Mouse (Mus musculus) frontal cortex, adult (tissue): ENCODE results near the gene Asic1.
"Not testable (repeated sequence)": the region's sequence is repeated elsewhere in the genome, so short reads cannot be mapped to it uniquely, and the experiment has no call there.

Source experiments
- ATAC-seq: cut with Nextera tagmentation; 2 replicates; pipeline ENCODE4 v1.9.2; 2017; ENCODE audit warnings: mild to moderate bottlenecking, moderate library complexity, mixed read lengths; ENCODE audit not compliant: low TSS enrichment

The Asic1 gene

DNA sequence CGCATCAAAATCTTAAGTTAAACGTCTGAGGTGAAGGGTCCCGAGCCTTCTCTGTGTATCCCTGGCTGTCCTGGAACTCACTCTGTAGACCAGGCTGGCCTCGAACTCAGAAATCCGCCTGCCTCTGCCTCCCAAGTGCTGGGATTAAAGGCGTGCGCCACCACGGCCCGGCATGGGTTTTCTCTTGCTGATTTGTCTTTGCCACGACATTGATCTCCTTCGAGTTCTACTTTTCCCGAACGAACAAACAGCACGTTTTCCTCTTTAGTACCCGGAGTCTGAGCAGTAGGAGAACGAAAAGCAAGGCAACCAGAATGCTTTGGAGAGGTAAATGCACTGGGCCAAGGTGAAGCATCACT, 31.5 kb downstream of the Asic1 start:
- ATAC-seq: not testable (repeated sequence)

DNA sequence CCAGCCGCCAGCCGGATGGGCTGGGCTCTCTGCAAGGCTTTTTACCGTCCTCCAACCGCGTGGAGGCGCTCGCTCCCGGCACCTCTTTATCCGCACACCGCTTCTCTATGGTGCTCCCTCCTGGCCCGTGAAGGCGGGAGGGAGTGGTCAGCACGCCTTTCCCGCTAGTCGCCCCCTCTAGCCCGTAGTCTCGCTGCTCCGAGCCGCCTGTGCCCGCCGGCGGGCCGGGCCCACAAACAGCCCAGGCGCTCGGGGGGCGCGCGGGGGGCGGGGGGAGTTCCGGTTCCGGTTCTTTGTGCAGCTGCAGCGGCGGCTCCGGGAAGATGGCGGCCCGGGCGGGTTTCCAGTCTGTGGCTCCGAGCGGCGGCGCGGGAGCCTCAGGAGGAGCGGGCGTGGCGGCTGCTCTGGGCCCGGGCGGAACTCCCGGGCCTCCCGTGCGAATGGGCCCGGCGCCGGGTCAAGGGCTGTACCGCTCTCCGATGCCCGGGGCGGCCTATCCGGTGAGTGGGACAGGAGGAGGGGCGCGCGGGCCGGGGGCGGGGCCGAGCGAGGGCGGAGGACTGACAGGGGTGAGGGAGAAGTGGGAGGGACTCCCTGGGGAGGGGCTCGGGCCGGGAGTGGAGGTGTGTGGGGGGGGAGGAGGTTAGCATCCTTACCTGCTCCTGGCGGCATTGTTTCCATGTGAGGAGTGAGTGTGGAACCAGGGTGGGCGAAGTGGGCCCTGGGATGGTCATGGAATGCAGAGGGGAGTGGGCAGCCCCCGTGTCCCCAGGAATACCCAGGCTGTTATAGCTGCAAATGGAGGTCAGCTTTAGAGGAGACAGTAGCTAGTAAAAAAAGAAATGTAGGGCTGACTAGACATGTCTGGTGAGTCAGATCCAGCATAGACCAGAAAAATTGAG, 32.1 kb downstream of the Asic1 start, which contains the start of gene Smarcd1:
TSS of gene Smarcd1 (plus strand) at position 131 of the 902 bp plus-strand sequence.
- peak; percentile 45 for ATAC-seq

DNA sequence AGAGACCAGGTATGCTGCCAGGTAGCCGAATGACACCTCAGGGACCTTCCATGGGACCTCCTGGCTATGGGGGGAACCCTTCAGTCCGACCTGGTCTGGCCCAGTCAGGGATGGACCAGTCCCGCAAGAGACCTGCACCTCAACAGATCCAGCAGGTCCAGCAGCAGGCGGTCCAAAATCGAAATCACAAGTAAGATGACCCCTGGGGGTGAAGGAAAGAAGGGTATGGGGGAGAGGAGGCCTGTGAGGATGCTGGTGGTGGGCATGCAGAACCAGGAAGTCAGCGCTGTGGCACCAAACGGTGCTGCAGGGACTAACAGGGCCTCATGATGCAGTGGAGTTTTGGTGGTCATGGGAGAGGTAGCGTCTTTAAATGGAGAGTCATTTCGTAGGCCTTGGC, 32.9 kb downstream of the Asic1 start:
- no peak for ATAC-seq

DNA sequence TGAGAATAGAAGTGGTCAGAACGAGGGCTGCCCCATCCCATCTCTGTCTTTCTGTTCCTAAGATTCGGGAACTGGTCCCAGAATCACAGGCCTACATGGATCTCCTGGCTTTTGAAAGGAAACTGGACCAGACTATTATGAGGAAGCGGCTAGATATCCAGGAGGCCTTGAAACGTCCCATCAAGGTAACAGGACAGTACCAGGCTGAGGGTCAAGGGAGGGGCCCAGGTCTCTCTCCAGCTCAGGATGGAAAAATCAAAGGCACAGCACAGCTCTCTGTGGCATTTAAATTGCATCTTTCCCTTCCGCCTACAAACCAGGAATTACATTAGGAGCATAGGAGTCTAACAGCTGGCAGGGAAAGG, 33.5 kb downstream of the Asic1 start:
- peak; percentile 4; the same call in 1 of the 2 replicates for ATAC-seq

DNA sequence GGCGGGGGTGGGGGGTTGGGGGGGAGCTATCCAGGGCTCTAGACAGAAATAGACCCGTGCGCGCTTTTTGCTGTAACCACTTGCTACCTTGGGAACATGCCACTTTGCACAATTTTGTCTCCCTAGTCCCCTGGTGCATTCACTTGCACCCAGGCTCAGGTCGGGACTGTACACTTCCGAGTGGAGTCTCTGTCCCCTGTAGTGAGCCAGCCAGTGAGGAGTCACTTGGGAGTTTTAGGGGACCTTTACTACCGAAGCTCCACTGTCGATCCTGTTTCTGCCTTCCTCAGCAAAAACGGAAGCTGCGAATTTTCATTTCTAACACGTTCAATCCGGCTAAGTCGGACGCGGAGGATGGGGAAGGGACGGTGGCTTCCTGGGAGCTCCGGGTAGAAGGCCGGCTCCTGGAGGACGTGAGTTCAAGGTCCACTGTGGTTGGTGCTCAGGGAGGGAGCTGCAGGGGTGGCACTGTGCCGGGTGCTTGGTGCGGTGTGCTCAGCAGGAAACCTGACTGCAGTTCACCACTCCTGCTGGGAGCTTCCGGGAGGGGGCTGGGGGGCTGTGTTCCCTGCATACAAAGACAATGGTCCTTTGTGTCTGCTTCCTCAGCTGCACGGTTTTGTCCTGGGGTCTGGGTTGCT, 34.0 kb downstream of the Asic1 start:
- ATAC-seq: peak; percentile 11; the same call in 1 of the 2 replicates

DNA sequence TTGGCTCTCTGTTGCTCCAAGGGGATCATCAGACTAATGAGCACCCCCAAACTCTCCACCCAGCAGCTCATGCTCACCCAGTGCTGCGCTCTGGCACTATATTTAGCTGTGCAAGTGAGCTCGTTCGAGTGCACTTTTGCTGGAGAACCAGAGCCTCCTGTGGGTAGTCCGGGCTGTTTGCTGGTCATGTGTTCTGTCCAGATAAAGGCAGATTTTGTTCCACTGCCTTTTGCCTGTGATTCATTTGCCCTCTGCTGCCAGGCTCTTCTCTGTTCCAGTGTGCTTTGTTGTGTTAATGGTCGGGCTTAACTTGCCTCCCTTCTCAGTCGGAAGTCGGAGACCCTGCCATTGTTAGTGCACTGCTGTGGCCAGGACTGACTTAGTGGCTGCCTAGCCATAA, 34.7 kb downstream of the Asic1 start:
- peak; percentile 24; the same call in 1 of the 2 replicates for ATAC-seq

DNA sequence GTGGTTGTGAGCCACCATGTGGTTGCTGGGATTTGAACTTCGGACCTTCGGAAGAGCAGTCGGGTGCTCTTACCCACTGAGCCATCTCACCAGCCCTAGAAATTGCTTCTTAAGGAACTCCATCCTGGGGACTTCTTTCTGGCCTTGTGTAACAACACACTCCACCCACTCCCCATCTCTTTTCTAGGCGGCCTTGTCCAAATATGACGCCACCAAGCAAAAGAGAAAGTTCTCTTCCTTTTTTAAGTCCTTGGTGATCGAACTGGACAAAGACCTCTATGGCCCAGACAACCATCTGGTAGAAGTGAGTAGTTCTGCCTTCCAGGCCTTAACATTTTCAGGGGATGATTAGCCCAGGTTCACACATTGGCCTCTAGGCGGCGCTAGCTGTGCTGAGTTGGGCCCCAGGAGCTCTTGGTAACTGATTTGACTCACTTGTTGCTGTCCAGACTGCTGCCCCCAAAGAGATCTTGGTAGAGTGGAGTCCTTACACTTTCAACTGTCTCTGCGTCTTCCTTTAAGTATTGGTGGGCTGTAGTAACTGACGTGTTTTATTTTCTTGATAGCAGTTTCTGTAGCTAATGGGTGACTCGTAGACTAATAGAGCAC, 35.4 kb downstream of the Asic1 start, which contains the start of gene Gm17349:
TSS of gene Gm17349 (minus strand) at position 51 of the 609 bp plus-strand sequence.
- no peak for ATAC-seq

DNA sequence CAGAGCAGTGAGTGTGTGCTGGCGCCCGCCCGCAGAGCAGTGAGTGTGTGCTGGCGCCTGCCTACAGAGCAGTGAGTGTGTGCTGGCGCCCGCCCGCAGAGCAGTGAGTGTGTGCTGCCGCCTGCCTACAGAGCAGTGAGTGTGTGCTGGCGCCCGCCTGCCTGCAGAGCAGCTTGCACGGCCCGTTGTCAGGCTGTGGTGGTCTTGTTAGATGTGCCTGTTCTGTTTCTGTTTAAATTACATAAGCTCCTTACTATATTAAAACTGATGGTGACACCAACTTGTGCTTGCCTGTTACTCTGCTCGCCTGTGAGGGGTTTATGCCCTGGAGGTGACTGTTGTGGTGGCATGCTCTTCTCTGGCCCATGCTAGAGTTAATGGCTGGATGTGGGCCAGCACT, 38.0 kb downstream of the Asic1 start:
- no peak for ATAC-seq

DNA sequence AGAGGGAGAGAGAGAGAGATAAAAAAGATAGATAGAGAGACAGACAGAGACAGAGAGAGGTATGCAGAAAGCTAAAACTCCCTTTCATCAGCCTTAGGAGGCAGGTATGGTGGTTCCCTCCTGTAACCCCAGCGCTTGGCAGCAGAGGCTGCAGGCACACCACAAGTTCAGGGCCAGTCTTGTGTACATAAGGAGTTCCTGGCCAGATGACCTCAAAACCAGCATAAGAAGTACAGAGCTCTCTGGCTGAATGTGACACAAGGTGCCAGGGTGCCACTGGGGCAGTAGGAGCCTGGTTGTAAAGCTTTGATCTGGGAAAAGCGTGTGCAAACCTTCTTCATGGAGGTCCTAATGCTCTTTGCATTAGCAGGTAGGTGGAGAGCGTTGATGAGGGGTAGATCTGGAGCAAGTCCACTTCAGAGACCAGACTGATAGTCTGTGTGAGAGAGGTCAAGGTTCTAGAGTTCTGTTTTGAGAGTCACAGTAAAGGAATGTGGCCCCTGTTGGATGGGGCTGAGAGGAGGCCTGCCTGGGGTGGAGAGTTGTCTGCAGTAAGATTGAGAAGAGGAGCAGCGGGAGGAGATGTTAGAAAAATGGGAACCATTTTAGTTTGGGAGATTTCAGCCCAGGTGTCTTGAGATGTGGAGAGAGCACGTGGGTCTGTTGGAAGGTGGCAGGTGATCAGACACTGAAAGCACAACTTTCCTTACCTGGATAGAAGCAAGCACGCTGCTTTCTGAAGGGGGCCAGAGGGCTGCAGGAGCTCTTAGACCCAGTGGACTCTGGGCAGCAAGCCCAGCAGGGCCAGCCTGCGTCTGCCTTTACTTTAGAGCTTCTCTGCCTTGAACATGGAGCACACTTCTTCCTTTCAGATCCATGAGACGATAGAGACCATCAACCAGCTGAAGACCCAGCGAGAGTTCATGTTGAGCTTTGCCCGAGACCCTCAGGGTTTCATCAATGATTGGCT, 40.3 kb downstream of the Asic1 start:
- no peak for ATAC-seq

DNA sequence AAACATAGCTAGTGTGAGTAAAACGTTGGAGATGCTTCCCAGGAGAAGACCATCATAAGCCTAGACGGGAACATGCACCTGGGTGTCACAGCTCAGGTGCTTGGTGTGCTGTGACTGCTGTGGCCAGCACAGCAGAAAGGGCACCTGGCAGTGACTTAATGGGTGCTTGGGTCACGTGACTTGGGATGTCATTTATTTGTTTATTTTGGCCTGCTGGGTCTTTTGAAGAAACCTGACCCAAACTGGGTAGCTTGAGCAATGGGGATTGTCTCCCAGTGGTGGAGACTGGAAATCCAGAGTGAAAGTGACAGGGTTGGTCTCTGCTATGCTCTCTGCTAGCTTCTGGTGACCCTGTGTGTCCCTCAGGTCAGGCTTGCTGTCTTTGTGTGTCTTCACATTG, 41.3 kb downstream of the Asic1 start:
- no peak for ATAC-seq

DNA sequence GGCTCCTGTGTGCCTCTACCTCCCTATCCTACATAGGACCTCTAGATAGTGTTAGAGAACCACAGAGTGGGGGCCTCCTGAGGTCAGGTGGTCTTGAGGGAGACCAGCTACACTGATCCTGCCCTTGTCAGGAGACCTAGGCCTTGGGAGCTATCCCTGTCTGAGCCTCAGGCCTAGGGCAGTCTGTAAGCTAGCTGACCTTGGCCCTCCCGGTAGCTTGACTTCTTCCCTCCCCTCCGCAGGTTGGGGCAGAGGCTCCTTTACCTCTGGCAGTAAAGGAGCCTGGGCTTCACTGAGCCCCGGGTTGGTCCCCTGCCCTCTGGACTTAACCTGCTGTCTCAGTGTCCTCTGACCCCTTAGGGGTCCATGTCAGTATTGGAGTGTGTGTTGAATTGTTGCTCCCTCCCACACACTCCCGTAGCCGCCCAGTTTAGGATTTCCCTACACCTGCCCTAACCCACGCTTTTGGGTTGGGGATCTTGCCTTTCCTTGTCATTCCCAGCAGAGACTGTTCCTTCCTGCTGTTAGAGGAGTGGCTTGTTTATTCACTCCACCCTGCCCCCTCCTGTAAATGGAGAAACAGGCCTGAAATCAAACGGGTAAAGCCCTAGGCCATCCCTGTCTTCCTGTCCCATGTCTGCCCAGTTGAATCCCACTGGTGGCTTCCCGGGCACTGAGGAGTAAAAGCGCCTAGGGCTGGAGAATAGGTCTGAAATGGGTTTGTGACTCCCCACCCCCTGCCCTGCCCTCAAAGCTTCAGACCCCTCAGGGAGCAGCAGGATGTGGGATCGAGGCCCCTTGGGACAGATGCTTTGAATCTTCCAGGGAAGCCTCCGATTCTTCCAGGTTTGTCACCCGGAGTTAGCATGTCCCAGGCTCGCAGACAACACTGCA, 42.7 kb downstream of the Asic1 start:
- no peak for ATAC-seq

DNA sequence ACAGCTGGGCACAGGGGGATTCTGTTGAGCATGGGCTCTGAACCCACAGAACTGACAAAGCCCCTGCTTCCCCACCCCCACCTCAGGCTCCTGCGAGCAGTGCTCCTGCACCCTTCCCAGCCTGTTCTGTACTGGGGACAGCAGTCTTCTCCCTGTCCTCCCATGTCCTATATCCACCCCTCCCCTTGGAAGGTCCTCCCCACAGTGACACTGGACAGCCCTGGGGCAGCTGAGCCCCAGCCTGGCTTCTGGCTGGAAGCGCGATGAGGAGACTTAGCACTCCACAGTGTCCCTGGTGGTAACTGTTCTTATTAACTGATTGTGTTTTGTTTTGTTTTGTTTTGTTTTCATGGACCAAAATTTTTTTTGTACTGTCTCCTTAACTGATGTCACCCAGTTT, 43.4 kb downstream of the Asic1 start:
- no peak for ATAC-seq

DNA sequence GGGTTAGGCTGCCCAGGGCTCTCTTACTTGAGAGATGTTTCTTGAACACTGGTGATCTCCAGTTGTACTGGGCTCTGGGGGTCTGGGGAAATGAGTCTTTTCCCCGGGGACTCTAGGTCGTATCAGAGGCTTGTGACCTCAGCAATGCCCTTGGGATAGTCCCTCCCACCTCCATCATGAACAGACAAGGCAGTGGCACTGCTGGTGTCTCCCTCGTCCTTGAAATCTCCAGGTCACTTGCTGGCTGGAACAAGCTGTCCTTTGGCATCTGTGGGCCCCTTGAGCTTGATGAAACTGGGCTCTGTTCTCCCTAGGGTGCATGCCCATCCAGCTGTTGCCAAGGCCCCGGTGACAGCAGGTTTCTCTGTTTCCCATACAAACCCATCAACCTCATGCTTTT, 44.0 kb downstream of the Asic1 start:
- no peak for ATAC-seq

DNA sequence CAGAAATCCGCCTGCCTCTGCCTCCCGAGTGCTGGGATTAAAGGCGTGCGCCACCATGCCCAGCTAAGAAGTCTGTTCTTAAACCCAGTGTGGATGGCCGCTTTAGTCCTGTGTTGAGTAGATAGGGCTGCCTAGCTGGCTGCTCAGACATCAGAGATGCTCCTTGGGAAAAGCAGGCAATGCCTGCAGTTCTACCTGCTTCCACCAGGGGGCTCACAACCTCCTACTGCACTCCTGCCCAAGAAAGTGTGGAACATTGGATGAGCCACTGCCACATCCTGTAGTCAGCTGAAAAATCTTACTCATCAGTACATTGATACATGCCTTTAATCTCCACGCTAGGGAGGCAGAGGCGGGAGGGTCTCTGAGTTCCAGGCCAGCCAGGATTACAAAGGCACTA, 44.7 kb downstream of the Asic1 start:
- peak; percentile 48 for ATAC-seq

DNA sequence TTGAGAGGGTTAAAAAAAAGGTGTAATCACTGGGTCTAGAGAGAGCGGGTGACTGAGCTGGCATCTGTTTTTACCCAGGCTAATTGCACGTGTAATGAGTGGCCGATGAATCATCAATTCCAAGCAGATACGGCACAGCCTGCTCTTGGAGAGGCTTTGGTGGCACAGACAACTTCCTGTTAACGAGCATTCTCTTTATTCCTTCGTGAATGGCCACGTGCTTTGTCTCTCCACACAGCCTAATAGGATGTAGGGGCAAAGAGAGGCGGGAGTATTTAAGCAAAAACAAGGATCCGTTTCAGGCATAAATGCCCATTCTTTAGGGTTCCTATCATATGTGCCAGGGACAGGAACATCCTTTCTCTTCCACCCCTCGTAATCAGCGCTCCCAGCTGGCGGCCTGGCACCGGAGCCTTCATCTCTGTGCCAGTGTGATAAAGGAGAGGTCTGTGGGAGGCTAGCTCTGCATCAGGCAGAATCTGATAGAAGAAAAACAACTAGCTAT, 45.2 kb downstream of the Asic1 start:
- ATAC-seq: peak; percentile 35; the same call in 1 of the 2 replicates

DNA sequence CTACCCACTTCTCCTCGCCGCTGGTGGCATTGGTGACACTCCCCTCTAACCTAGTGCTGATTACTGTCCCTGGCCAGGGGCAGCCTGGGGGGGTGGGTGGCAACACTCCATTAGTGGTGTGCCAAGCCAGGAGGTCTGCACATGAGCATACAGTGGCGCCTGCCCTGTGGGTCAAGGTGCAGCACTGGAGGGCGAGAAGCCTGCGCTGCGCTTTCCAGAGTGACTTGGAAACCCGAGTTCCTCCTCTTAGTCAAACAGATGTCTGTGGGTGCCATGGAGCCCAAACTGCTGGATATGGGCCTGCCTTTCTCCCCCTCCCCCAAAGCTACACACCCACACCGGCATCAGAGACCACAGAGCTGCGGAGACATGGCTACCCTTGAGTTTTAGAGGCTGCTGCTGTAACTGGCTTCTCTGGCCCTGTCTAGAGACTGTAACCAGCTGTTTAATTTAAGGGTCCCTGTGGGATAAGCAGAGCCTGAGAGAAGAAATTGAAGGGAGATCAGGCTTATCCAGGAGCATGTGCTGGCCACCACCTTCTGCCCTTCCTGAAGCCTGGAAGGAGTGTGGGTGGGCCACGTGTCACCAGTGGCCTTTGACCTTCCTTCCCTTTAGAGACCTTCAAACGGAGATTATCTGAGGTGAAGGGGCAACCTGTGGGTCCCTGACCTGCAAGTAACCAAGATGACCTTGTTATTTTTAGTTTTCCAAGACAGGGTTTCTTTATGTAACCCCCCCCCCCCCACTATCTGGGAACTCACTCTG, 46.0 kb downstream of the Asic1 start:
- no peak for ATAC-seq

DNA sequence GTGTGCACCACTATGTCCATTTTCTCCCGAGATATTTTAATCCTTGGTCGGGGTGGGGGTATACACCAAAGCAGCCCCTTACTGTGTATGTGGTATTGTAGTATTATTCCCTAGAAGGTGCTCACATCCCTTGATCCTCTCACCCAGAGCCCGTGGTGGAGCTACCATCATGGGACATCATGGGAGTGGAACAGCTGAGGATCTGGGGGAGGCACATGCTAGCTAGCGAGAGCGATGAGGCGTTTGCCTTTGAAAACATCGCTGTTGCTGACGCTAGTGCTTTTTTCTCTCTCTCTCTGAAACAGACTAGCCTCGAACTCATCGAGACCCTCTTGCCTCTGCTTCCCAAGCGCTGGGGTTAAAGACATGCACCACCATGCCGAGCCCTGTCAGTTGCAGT, 46.6 kb downstream of the Asic1 start:
- peak; percentile 24; the same call in 1 of the 2 replicates for ATAC-seq

DNA sequence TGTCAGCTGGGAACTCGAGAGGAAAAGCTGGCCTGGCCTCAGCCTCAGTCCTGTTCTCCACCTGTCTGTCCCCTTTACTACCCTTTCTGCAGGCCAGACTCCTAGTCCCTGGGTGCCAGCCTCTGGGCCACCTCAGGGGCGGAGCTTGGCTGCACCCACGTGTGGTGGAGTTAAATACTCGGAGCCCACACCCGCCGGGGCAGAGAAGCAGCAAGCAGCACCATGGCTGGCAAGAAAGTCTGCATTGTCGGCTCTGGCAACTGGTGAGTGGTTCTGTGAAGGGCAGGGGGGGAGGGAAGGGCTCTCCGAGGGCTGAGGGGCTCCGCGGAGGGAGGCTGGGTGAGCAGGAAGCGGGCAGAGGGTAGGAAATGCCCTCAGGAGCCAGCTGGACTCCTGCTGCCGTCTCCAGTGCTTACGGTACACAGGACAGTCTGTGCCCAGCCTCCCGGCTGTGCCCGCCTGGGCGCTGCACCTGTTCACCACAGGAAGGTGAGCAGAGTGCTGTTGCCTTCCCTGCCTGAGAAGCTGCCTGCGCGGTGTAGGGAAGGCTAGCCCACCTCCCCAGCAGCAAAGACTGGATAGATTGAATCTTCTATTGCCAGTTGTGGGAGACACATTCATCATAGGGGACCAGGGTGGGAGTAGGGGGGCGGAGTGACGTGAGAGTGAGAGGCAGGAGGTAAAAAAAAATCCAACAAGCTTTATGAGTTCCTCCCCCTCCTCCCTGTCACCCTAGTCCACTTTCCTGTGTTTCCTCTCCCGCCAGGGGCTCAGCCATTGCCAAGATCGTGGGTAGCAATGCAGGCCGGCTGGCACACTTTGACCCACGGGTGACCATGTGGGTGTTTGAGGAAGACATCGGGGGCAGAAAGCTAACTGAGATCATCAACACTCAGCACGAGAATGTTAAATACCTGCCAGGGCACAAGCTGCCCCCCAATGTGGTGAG, 47.5 kb downstream of the Asic1 start, which contains the start of gene Gpd1:
TSS of gene Gpd1 (plus strand) at position 130 of the 949 bp plus-strand sequence.
- ATAC-seq: peak; percentile 15
